Mouse (Mus musculus) urinary bladder, adult 18-20 months (tissue): ENCODE results near the gene Ank.

Source experiments
- DNase-seq, 2 experiments: peaks; one replicate each; pipeline ENCODE4 v3.0.0; 2022; ENCODE audit warnings: low spot score in 2 of 2, mixed read lengths in 2 of 2

Gene Ank

GRCm38 (mm10) chr15:27536771-27537170 is 70.3 kb downstream of the Ank start:
- no peak for DNase-seq

- DNase-seq: no peak
These were observed 71.2 kb downstream of the Ank start for GRCm38 (mm10) chr15:27537519-27538223.

- no peak for DNase-seq
These were observed 73.3 kb downstream of the Ank start for GRCm38 (mm10) chr15:27539745-27540144.

- no peak for DNase-seq
These were observed 78.7 kb downstream of the Ank start for GRCm38 (mm10) chr15:27545203-27545602.

GRCm38 (mm10) chr15:27548110-27548509 is 81.6 kb downstream of the Ank start:
- no peak for DNase-seq

- DNase-seq: no peak
These were observed 82.6 kb downstream of the Ank start for GRCm38 (mm10) chr15:27549071-27549470.

- DNase-seq: no peak
These were observed 83.4 kb downstream of the Ank start for GRCm38 (mm10) chr15:27549878-27550277.

GRCm38 (mm10) chr15:27550358-27550992 is 84.0 kb downstream of the Ank start:
- no peak for DNase-seq

- no peak for DNase-seq
These were observed 84.9 kb downstream of the Ank start for GRCm38 (mm10) chr15:27551117-27552114.

GRCm38 (mm10) chr15:27552129-27552700 is 85.7 kb downstream of the Ank start:
- no peak for DNase-seq

- no peak for DNase-seq
These were observed 87.1 kb downstream of the Ank start for GRCm38 (mm10) chr15:27553554-27553953.

- no peak for DNase-seq
These were observed 92.1 kb downstream of the Ank start for GRCm38 (mm10) chr15:27558456-27559147.

- no peak for DNase-seq
These were observed 93.8 kb downstream of the Ank start for GRCm38 (mm10) chr15:27560315-27560714.

- no peak for DNase-seq
These were observed 97.9 kb downstream of the Ank start for GRCm38 (mm10) chr15:27564106-27565100.

- no peak for DNase-seq
These were observed 99.2 kb downstream of the Ank start for GRCm38 (mm10) chr15:27565626-27566185.

GRCm38 (mm10) chr15:27567356-27567755 is 100.9 kb downstream of the Ank start:
- no peak for DNase-seq

GRCm38 (mm10) chr15:27568371-27568770 is 101.9 kb downstream of the Ank start:
- no peak for DNase-seq

- no peak for DNase-seq
These were observed 103.4 kb downstream of the Ank start for GRCm38 (mm10) chr15:27569924-27570323.

GRCm38 (mm10) chr15:27570385-27570784 is 103.9 kb downstream of the Ank start:
- no peak for DNase-seq

- DNase-seq: no peak
These were observed 104.7 kb downstream of the Ank start for GRCm38 (mm10) chr15:27571179-27571578.
